Mouse (Mus musculus): Measurements from ENCODE around the gene Hoxc10. TPM values are rescaled to one million over a fixed set of nuclear protein-coding genes. Genes with fewer than 3 reads are reported as not detected.

Hoxc10 gene
- total RNA-seq, 2 experiments from 2014 or later, result 70.5 to 75.2 TPM

Small RNAs within 50 kb of the gene (microRNA-seq; reads per million reads assigned to microRNA genes)
- gene Mir196a-2 (1,579 to 2,519 reads per million in 2 experiments), gene Mir615 (317 to 375 reads per million in 2 experiments)

Other genes with a start within 250 kb of the Hoxc10 start
- gene Calcoco1, start 244.6 kb upstream of the Hoxc10 start, total RNA-seq (2021), result 10 to 100 TPM; 57.9 to 72.7 TPM
- gene Hoxc13, start 45.7 kb upstream of the Hoxc10 start, total RNA-seq (2021), result not detected
- not detected for gene Hoxc12, start 30.0 kb upstream of the Hoxc10 start, total RNA-seq (2021)
- gene Hoxc11, start 12.4 kb upstream of the Hoxc10 start, total RNA-seq (2021), result 1 to 10 TPM; 5.6 to 8.1 TPM
- 1 to 10 TPM; 1.9 to 2.3 TPM for gene Hoxc5, start 647 bp downstream of the Hoxc10 start, total RNA-seq (2021)
- 1 to 10 TPM; 5.0 to 5.5 TPM for gene Hoxc9, start 9.6 kb downstream of the Hoxc10 start, total RNA-seq (2021)
- gene Hoxc8, start 23.8 kb downstream of the Hoxc10 start, total RNA-seq (2021), result 1 to 10 TPM; 1.5 to 2.0 TPM
- gene Hoxc6, start 31.5 kb downstream of the Hoxc10 start, total RNA-seq (2021), result 1 to 10 TPM; 6.8 to 7.0 TPM
- gene Hoxc4, start 52.1 kb downstream of the Hoxc10 start, total RNA-seq (2021), result 1 to 10 TPM; 4.1 to 4.2 TPM
- 10 to 100 TPM in 1 of 2 experiments, 1 to 10 TPM in 1; 9.9 to 11.3 TPM for gene Smug1, start 200.3 kb downstream of the Hoxc10 start, total RNA-seq (2021)